In the genomic region with DNA sequence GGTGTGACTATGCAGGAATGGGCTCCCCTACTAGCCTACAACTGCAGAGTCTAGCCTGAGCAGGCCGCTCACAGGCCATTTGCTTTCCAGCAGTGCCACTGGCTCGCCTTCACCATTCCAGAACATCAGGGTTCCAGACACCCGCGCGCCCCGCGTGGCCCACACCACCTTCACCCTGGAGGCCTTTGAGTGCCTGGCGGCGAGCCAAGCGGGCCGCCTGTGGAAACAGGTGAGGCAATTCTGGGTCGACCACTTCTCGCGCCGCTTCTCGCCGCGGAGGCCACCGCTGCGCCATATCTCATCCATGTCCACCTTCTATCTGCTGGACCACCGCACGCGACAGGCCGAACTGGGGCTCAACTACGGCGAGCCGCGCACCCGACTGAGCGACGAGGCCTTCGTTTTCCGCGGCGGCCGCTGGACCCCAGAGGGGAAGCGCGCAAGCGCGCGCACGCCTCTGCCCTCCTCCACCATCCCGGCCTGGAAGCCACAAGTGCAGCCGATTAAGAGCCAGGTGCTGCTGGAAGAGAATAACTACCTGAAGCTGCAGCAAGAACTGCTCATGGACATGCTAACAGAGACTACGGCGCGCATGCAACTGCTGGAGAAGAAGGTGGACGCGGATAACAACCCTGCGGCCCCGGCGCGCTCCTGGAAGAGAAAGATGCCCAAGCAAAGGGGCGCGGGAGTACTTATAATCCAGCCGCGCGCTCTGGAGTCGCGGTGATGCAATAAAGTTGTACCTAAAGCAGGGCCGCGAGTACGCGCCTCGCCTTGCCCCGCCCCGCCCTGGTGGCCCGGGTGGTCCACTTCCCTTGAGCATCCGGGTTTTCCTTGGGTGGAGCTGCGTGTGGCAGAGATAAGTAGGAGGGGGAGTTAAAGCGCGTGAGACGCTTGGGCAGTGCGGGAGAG, we compare ENCODE assay signal across 8 mouse cellular contexts. TPM values are rescaled to one million over a fixed set of nuclear protein-coding genes. Genes with fewer than 3 reads are reported as not detected.
DNase-seq lines count a peak whose midpoint lies in the region; ATAC-seq lines count a peak whose summit lies in the region.

No protein-coding gene starts in this region.

- under 1% methylated on average over 74 of the region's 74 CpGs for WGBS in forebrain, embryonic 14.5 days
- 2% methylated on average over 74 of the region's 74 CpGs for WGBS in hindbrain, embryonic 10.5 days

- H3K27ac ChIP-seq in forebrain, embryonic 14.5 days (ENCODE audit: low read depth, low read length) = peak overlapping the region; percentile 48; the same call in 1 of the 2 replicates
- peak overlapping the region; percentile 83 for H3K27ac ChIP-seq in hindbrain, embryonic 10.5 days

- H3K4me3 ChIP-seq in forebrain, embryonic 14.5 days (ENCODE audit: low read depth, low read length) = peak overlapping the region; percentile 48
- H3K4me3 ChIP-seq in hindbrain, embryonic 10.5 days = peak overlapping the region; percentile 65

- no peaks in the 10 kb centered on the region for H3K36me3 ChIP-seq in forebrain, embryonic 14.5 days (ENCODE audit: control insufficient read depth, insufficient read depth, low read length)
- H3K36me3 ChIP-seq in hindbrain, embryonic 10.5 days = no peaks in the 10 kb centered on the region

- H3K9ac ChIP-seq in forebrain, embryonic 14.5 days (ENCODE audit: low read length) = peak overlapping the region; percentile 68

- H3K9me3 ChIP-seq in forebrain, embryonic 14.5 days (replicated peaks; ENCODE audit: control insufficient read depth, low read length) = no peaks in the 10 kb centered on the region
- no peaks in the 10 kb centered on the region for H3K9me3 ChIP-seq in hindbrain, embryonic 10.5 days

- peak; percentile 49; the same call in 1 of the 2 replicates for ATAC-seq in cerebellum, adult (ENCODE audit: insufficient number of reproducible peaks, low FRiP score, low TSS enrichment)
- peak; percentile 71 for ATAC-seq in forebrain, embryonic 14.5 days

- H3K4me2 ChIP-seq in forebrain, embryonic 14.5 days (ENCODE audit: low read length) = peak overlapping the region; percentile 89

- no peaks in the 10 kb centered on the region for H3K4me1 ChIP-seq in forebrain, embryonic 14.5 days (ENCODE audit: control insufficient read depth, insufficient read depth, low read length)
- peaks cover 10% of the 10 kb centered on the region for H3K4me1 ChIP-seq in hindbrain, embryonic 10.5 days (replicated peaks)

- H3K27me3 ChIP-seq in forebrain, embryonic 14.5 days (replicated peaks; ENCODE audit: control insufficient read depth, insufficient read depth, low read length) = no peaks in the 10 kb centered on the region
- H3K27me3 ChIP-seq in hindbrain, embryonic 10.5 days (ENCODE audit: insufficient read depth, poor library complexity, severe bottlenecking) = peaks cover 45% of the 10 kb centered on the region

- peak; percentile 86 for DNase-seq in MN1 (ENCODE audit: low spot score)
- DNase-seq in forebrain, embryonic 14.5 days (ENCODE audit: low spot score) = peak; percentile 68
- DNase-seq in hindbrain, embryonic 10.5 days (ENCODE audit: low spot score) = peak; percentile 67
- peak; percentile 55 to 66 for DNase-seq in layer of hippocampus, postnatal 10 days (ENCODE audit: low spot score in 2 of 2)
- peak; percentile 70 for DNase-seq in lung, postnatal 10 days
- peak; percentile 46 for DNase-seq in retina, postnatal 7 days (ENCODE audit: low read depth, low spot score)
- DNase-seq in natural killer cell, adult 2 months (ENCODE audit: low spot score in 2 of 2) = no peak

RNA-seq across cellular contexts. Expression of a gene that starts 4.9 kb away (rescaled TPM):
- polyA plus RNA-seq in forebrain, embryonic 14.5 days (2014; fragmentation: Nextera tagmentation; extraction: Ambion mirVana) = 0.86 and 0.88 TPM in 2 replicates
- 0.24 TPM in 1 of 2 replicates, not detected in the other for polyA plus RNA-seq in hindbrain, embryonic 10.5 days (2016; fragmentation: Nextera tagmentation; extraction: Ambion mirVana)
- not detected for total RNA-seq in layer of hippocampus, postnatal 10 days (2021)

RNA-seq across cellular contexts. Expression of a gene that starts 17.6 kb away (rescaled TPM):
- 598 and 623 TPM in 2 replicates for polyA plus RNA-seq in forebrain, embryonic 14.5 days (2014; fragmentation: Nextera tagmentation; extraction: Ambion mirVana)
- 502 and 622 TPM in 2 replicates for polyA plus RNA-seq in hindbrain, embryonic 10.5 days (2016; fragmentation: Nextera tagmentation; extraction: Ambion mirVana)
- 100 to 1,000 TPM; 321 to 338 TPM for total RNA-seq in layer of hippocampus, postnatal 10 days (2021)

RNA-seq across cellular contexts. Expression of a gene that starts 33.7 kb away (rescaled TPM):
- polyA plus RNA-seq in forebrain, embryonic 14.5 days (2014; fragmentation: Nextera tagmentation; extraction: Ambion mirVana) = 190 and 210 TPM in 2 replicates
- polyA plus RNA-seq in hindbrain, embryonic 10.5 days (2016; fragmentation: Nextera tagmentation; extraction: Ambion mirVana) = 242 and 331 TPM in 2 replicates
- 100 to 1,000 TPM; 413 to 414 TPM for total RNA-seq in layer of hippocampus, postnatal 10 days (2021)

Comparison
In these comparisons a context has a peak if more than half of its experiments do, and no peak if none do; other contexts are left out.
1. DNase-seq: peak in MN1 (single experiment), forebrain, embryonic 14.5 days (single experiment), hindbrain, embryonic 10.5 days (single experiment), layer of hippocampus, postnatal 10 days (2 of 2), lung, postnatal 10 days (single experiment) and retina, postnatal 7 days (single experiment); none in natural killer cell, adult 2 months (0 of 2).